Mouse (Mus musculus) liver, postnatal 0 days (tissue): ENCODE data around the gene Ubr2. TPM values are rescaled to one million over a fixed set of nuclear protein-coding genes. Genes with fewer than 3 reads are reported as not detected.

Source experiments
- ATAC-seq: fragments of 200-750 bp; cut with Nextera tagmentation; 2 replicates; pipeline ENCODE4 v1.8.0; 2017; ENCODE audit warnings: mild to moderate bottlenecking, moderate library complexity
- DNase-seq: peaks from one replicate; pipeline ENCODE4 v3.0.0-alpha.2; 2016
- H3K27ac ChIP-seq: fragments of 300-500 bp; sonication (generic); 2 replicates; pipeline ENCODE4 v1.5.1; 2014; ENCODE audit warnings: antibody characterized with exemption, moderate library complexity, mild to moderate bottlenecking, low read depth
- H3K27me3 ChIP-seq: fragments of 300-500 bp; sonication (generic); 2 replicates; pipeline ENCODE4 v1.6.1; 2014; ENCODE audit warnings: low read length, control low read depth, mixed read lengths; ENCODE audit not compliant: insufficient read depth
- H3K36me3 ChIP-seq: fragments of 300-500 bp; sonication (generic); replicated peaks from 2 replicates; pipeline ENCODE4 v1.6.1; 2014; ENCODE audit warnings: mild to moderate bottlenecking, control low read depth, low read length, moderate library complexity, mixed read lengths; ENCODE audit not compliant: insufficient read depth
- H3K4me1 ChIP-seq: fragments of 300-500 bp; sonication (generic); 2 replicates; pipeline ENCODE4 v1.6.1; 2014; ENCODE audit warnings: antibody characterized with exemption, mild to moderate bottlenecking, control low read depth; ENCODE audit not compliant: insufficient read depth
- H3K4me2 ChIP-seq: fragments of 300-500 bp; sonication (generic); 2 replicates; pipeline ENCODE4 v1.6.1; 2014; ENCODE audit warnings: low read depth, mild to moderate bottlenecking, low read length, moderate library complexity, mixed read lengths
- H3K4me3 ChIP-seq: fragments of 300-500 bp; sonication (generic); 2 replicates; pipeline ENCODE4 v1.5.1; 2014; ENCODE audit warnings: low read depth, low read length
- H3K9ac ChIP-seq: fragments of 300-500 bp; sonication (generic); replicated peaks from 2 replicates; pipeline ENCODE4 v1.6.1; 2014; ENCODE audit warnings: mild to moderate bottlenecking, moderate library complexity
- H3K9me3 ChIP-seq: fragments of 300-500 bp; sonication (generic); 2 replicates; pipeline ENCODE4 v1.6.1; 2016; ENCODE audit warnings: mild to moderate bottlenecking, control low read depth, low read length, mixed read lengths
- CTCF ChIP-seq: sonication (generic); IDR thresholded peaks from 2 replicates; pipeline ENCODE4 v1.5.1; 2016; ENCODE audit warnings: antibody characterized with exemption, low read depth
- EP300 ChIP-seq: IDR thresholded peaks from 2 replicates; pipeline ENCODE4 v1.6.1; 2016; ENCODE audit warnings: antibody characterized with exemption, low read depth, mild to moderate bottlenecking
- WGBS: fragments of 180-500 bp; shearing (Covaris S2); extraction: QIAGEN DNeasy Blood & Tissue Kit; methylation state at CpG from one replicate; pipeline ENCODE4 v1.1.7; 2014; ENCODE audit not compliant: insufficient replicate concordance; 5-methylcytosine and 5-hydroxymethylcytosine counted together
- polyA plus RNA-seq: library from polyadenylated mRNA; unstranded; fragments of >200 nt; fragmentation: Nextera tagmentation; extraction: Ambion mirVana; gene quantifications from 2 replicates; pipeline ENCODE4 v1.2.1, GENCODE M21; 2015

Gene Ubr2
- polyA plus RNA-seq, 1 experiment from 2014 or later = 6.6 TPM

DNA sequence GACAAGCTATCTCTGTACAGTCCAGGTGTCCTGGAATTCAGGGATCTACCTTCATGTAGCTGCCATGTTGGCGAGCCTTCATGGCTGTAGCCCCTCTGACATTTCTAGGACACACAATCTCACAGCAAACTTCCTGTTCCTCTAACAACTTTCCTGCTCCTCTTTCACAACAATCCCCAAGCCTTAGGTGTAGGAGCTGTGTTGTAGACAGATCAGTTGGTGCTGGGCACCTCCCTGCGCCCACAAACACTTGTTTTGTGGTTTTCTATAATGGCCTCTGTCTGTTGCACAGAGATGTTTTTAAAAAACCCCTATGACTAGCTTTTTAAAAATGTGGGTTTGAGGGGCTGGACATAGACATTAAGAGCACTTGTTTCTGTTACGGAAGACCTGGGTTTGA is 40.3 kb upstream of the Ubr2 start:
- WGBS = 52% methylated on average over 3 of the region's 3 CpGs
- DNase-seq (no peak), ATAC-seq (no peak)
- no peak overlapping the region for H3K4me3 ChIP-seq
- H3K36me3 ChIP-seq = no peaks in the 10 kb centered on the region
- H3K9me3 ChIP-seq = no peaks in the 10 kb centered on the region
- no peak overlapping the region for H3K4me2 ChIP-seq
- TF ChIP-seq EP300 (no peak), CTCF (no peak)
- H3K27ac ChIP-seq = no peak overlapping the region
- no peaks in the 10 kb centered on the region for H3K4me1 ChIP-seq
- no peak overlapping the region for H3K9ac ChIP-seq
- H3K27me3 ChIP-seq = no peaks in the 10 kb centered on the region

DNA sequence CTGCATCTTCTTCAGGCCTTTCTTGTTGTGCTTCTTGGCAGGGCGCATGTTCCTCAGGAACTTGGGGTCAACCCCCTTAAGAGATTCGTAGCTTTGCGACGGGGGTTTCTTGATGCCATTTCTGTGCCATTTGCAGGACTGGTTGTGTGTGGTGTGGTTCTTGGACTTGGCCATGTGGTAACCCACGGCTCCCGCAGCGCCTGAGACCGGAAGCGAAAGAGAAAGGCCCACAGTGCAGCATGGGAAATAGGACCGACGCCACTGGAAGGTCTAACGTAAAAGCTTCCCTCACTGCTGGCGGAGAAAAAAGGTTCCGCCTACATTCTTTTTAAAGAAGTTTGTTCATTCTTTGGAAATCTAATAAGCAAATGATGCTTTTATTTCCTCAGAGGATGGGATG is 32.5 kb upstream of the Ubr2 start:
- peak; percentile 5 for DNase-seq
- no peak overlapping the region for H3K27ac ChIP-seq
- no peaks in the 10 kb centered on the region for H3K4me1 ChIP-seq
- no peak for TF ChIP-seq EP300
- TF ChIP-seq CTCF = no peak
- no peaks in the 10 kb centered on the region for H3K36me3 ChIP-seq
- no peak overlapping the region for H3K4me3 ChIP-seq
- H3K4me2 ChIP-seq = no peak overlapping the region
- no peak for ATAC-seq
- no peaks in the 10 kb centered on the region for H3K9me3 ChIP-seq
- no peaks in the 10 kb centered on the region for H3K27me3 ChIP-seq
- WGBS = 93% methylated on average over 14 of the region's 14 CpGs
- H3K9ac ChIP-seq = no peak overlapping the region

DNA sequence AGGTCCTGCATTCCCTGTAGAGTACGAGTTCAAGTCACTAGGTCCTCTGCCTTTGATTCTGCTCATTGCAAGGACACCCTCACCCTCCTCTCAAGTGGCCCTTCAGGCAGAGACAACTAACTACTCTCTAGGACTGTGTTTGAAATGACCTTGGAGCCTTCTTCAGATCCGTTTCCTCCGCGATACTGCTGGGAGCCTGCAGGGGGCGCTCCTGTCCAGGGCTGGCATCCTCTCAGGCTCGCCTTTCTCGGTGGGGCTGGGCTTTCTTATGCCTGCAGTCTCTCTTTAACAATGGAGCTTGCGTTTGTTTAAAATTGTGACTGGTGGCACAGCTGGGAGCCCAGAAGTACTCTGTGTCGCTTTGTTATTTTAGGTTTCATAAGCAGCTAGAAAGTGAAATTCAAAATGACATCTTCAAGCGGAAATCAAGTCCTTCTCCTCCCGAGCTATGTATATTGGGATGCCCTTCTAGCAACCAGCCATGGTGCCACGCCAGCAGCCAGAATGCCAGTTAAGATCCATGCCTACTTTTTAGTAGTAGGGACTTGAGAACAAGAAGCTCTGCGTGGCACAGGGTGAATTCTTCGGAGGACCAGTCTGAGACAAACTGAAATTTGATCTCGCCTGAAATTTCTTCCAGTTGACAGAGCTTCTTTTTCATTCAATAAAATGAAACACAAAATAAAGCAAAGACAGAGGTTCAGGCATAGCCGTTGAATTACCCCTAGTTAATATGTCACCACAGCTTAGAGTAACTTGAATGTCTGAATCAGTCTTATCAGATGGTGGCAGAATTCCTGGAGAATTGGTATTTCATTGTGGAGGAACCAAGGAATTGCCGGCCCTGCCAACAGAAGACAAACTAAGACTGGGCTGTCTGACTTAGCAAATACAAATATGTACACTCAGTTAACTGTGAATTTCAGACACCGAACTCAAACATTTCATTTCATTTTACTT is 28.8 kb upstream of the Ubr2 start:
- WGBS = 25% methylated on average over 18 of the region's 18 CpGs
- Histone ChIP-seq H3K27me3 (no peaks in the 10 kb centered on the region), H3K36me3 (no peaks in the 10 kb centered on the region), H3K4me3 (no peak overlapping the region), H3K4me1 (no peaks in the 10 kb centered on the region), H3K4me2 (peak overlapping the region; percentile 58), H3K9ac (no peak overlapping the region), H3K9me3 (no peaks in the 10 kb centered on the region), H3K27ac (no peak overlapping the region)
- TF ChIP-seq EP300 (no peak), CTCF (peak; percentile 97)
- peak; percentile 86 for DNase-seq
- peak; percentile 40 for ATAC-seq

DNA sequence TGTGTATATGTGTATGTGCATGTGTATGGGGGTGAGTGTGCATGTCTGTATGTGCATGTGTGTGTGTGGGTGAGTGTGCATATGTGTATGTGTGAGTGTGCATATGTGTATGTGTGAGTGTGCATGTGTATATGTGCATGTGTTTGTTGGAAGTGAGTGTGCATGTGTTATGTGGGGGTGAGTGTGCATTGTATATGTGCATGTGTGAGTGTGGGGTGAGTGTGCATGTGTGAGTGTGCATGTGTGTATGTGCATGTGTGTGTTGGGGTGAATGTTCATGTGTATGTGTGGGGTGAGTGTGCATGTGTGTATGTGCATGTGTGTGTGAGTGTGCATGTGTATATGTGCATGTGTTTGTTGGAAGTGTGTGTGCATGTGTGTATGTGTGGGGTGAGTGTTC is 24.2 kb upstream of the Ubr2 start:
- H3K4me2 ChIP-seq = no peak overlapping the region
- no peak overlapping the region for H3K27ac ChIP-seq
- H3K27me3 ChIP-seq = no peaks in the 10 kb centered on the region
- TF ChIP-seq CTCF = no peak
- TF ChIP-seq EP300 = no peak
- no peak overlapping the region for H3K9ac ChIP-seq
- no peaks in the 10 kb centered on the region for H3K36me3 ChIP-seq
- DNase-seq (no peak), ATAC-seq (no peak)
- no peaks in the 10 kb centered on the region for H3K9me3 ChIP-seq
- no peak overlapping the region for H3K4me3 ChIP-seq
- H3K4me1 ChIP-seq = no peaks in the 10 kb centered on the region

DNA sequence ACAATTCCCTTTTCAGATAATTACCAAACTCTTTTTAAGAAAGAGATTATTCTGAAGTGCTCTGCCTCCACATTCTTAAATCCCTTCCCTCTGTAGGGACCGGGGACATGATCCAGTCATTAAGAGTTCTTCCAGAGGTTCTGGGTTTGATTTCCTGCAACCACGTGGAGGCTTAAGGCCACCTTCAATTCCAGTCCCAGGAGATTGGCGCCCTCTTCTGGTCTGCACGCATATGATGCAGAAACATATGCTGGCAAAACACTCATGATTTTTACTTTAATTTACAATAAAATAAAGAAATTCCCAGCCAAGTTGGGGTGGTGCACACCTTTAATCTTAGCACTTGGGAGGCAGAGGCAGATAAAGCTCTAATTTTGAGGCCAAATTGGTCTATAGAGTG is 23.3 kb upstream of the Ubr2 start:
- Histone ChIP-seq H3K9me3 (no peaks in the 10 kb centered on the region), H3K27me3 (no peaks in the 10 kb centered on the region), H3K4me1 (no peaks in the 10 kb centered on the region), H3K4me2 (no peak overlapping the region), H3K9ac (no peak overlapping the region), H3K36me3 (no peaks in the 10 kb centered on the region), H3K4me3 (no peak overlapping the region), H3K27ac (no peak overlapping the region)
- DNase-seq = peak; percentile 68
- ATAC-seq = no peak
- WGBS = under 1% methylated on average over 4 of the region's 4 CpGs
- peak; percentile 89 for TF ChIP-seq CTCF
- no peak for TF ChIP-seq EP300

DNA sequence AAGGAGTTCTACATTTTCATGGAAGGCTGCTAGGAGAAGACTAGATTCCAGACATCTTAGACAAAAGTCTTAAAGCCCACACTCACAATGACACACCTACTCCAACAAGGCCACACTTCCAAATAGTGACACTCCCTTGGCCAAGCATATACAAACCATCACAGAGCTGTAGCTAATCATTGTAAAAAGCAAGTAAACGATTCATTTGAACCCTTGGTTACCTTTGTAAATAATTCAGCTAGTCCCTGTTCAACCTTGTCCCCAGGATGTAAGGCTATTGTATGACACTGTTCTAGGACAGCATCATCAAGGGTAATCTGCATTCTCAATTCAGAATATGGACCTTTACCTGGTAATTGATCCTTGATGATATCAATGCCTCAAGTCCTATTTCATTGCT is 14.4 kb upstream of the Ubr2 start:
- H3K27ac ChIP-seq = no peak overlapping the region
- no peak for TF ChIP-seq CTCF
- no peak for TF ChIP-seq EP300
- H3K27me3 ChIP-seq = no peaks in the 10 kb centered on the region
- no peaks in the 10 kb centered on the region for H3K4me1 ChIP-seq
- H3K4me3 ChIP-seq = no peak overlapping the region
- H3K9ac ChIP-seq = no peak overlapping the region
- no peaks in the 10 kb centered on the region for H3K9me3 ChIP-seq
- H3K36me3 ChIP-seq = no peaks in the 10 kb centered on the region
- ATAC-seq (no peak), DNase-seq (no peak)
- H3K4me2 ChIP-seq = no peak overlapping the region
- 61% methylated on average over 1 of the region's 1 CpGs for WGBS
